Comparison of ENCODE assay signal across 22 mouse cellular contexts in the genomic region with DNA sequence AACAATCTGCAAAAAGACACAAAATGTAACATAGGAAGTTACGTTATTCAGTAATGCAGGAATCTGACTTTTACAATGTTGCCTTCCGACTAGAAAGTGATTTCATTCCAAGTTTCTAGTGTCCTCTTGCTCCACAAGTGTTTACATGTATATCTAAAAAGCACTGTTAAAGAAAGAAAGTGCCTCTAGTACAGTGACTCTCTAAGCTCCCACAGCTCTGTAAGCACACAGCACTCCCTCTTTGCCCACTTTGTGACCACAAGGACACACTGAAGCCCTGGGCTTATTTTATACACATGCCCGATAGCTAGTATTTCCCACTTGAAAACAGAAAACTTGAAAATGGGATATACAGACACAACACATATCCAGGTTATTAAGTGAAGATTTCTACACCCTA. TPM values are rescaled to one million over a fixed set of nuclear protein-coding genes. Genes with fewer than 3 reads are reported as not detected.
A peak's percentile ranks its signal among the peaks of the same experiment; 100 is the strongest.
DNase-seq lines count a peak whose midpoint lies in the region; ATAC-seq and TF ChIP-seq lines count a peak whose summit lies in the region.
"Had no signal": no experiment of that assay in that cellular context is flagged by ENCODE, and none has a peak within 500 bp of the region (broad histone marks: within the 10 kb centered on the region; RNA-seq: fewer than 3 reads in every experiment).

No protein-coding gene starts in this region.

- no peaks in the 10 kb centered on the region for H3K27me3 ChIP-seq in lung, postnatal 0 days (replicated peaks; ENCODE audit: insufficient read depth, low read length)
- H3K27me3 ChIP-seq in kidney, embryonic 16.5 days (ENCODE audit: insufficient read depth, low read length) = no peaks in the 10 kb centered on the region
- H3K27me3 ChIP-seq: embryonic facial prominence, embryonic 13.5 days; embryonic facial prominence, embryonic 15.5 days; forebrain, embryonic 12.5 days had no signal

- no peaks in the 10 kb centered on the region; the same call in 1 of the 2 replicates for H3K36me3 ChIP-seq in lung, postnatal 0 days (ENCODE audit: insufficient read depth, low read length)
- no peaks in the 10 kb centered on the region for H3K36me3 ChIP-seq in kidney, embryonic 16.5 days (ENCODE audit: insufficient read depth, low read length)

- WGBS in lung, postnatal 0 days = 50% methylated on average over 3 of the region's 3 CpGs
- 83% methylated on average over 3 of the region's 3 CpGs for WGBS in kidney, embryonic 16.5 days

- no peaks in the 10 kb centered on the region for H3K4me1 ChIP-seq in lung, postnatal 0 days (ENCODE audit: insufficient read depth, low read depth, low read length)
- H3K4me1 ChIP-seq in kidney, embryonic 16.5 days (ENCODE audit: insufficient read depth, low read length) = peaks cover 8% of the 10 kb centered on the region
- H3K4me1 ChIP-seq: embryonic facial prominence, embryonic 13.5 days; embryonic facial prominence, embryonic 15.5 days; forebrain, embryonic 10.5 days; forebrain, embryonic 12.5 days had no signal

- H3K4me2 ChIP-seq in lung, postnatal 0 days (replicated peaks; ENCODE audit: low read depth, low read length) = no peak overlapping the region
- H3K4me2 ChIP-seq in kidney, embryonic 16.5 days (replicated peaks; ENCODE audit: low read depth, low read length) = no peak overlapping the region
- H3K4me2 ChIP-seq: embryonic facial prominence, embryonic 13.5 days; embryonic facial prominence, embryonic 15.5 days; forebrain, embryonic 12.5 days had no signal

- peak; percentile 89 for ATAC-seq in lung, postnatal 0 days
- ATAC-seq in kidney, embryonic 16.5 days (ENCODE audit: low FRiP score, low TSS enrichment) = no peak
- ATAC-seq: forebrain, embryonic 14.5 days; forebrain, embryonic 16.5 days had no signal

- 0 out of 2 replicates have a peak, but pooled peaks have one; percentile 29 for TF ChIP-seq EP300 in lung, postnatal 0 days (IDR thresholded peaks at IDR 0.05)

- DNase-seq in lung, postnatal 0 days (ENCODE audit: low spot score) = peak; percentile 84
- no peak for DNase-seq in lung, postnatal 4 days
- peak; percentile 49 for DNase-seq in lung, postnatal 25 days (ENCODE audit: low spot score)
- DNase-seq in lung, postnatal 36 days = peak; percentile 49
- DNase-seq: adrenal gland, adult 2 months; adrenal gland, postnatal 10 days; adrenal gland, postnatal 25 days; cerebellum, adult 11 months; cerebellum, adult 18-20 months; cerebellum, adult 8-10 months; cerebellum, adult 9-11 months; cerebellum, postnatal 14 days; cerebellum, postnatal 36 days; embryo, embryonic 11 days had no signal

- no peak overlapping the region for H3K4me3 ChIP-seq in lung, postnatal 0 days (ENCODE audit: low read depth, low read length)
- H3K4me3 ChIP-seq in kidney, embryonic 16.5 days (ENCODE audit: low read length) = no peak overlapping the region
- H3K4me3 ChIP-seq: embryonic facial prominence, embryonic 13.5 days; embryonic facial prominence, embryonic 15.5 days; erythroblast, embryonic 14.5 days; forebrain, embryonic 10.5 days; forebrain, embryonic 12.5 days had no signal

- TF ChIP-seq CTCF in lung, postnatal 0 days (IDR thresholded peaks at IDR 0.05) = no peak

- H3K9me3 ChIP-seq in lung, postnatal 0 days (ENCODE audit: low read length) = no peaks in the 10 kb centered on the region
- no peaks in the 10 kb centered on the region for H3K9me3 ChIP-seq in kidney, embryonic 16.5 days (ENCODE audit: low read length)
- H3K9me3 ChIP-seq: embryonic facial prominence, embryonic 13.5 days; embryonic facial prominence, embryonic 15.5 days; forebrain, embryonic 10.5 days; forebrain, embryonic 12.5 days had no signal

- H3K9ac ChIP-seq in lung, postnatal 0 days (replicated peaks; ENCODE audit: low read depth) = no peak overlapping the region
- no peak overlapping the region for H3K9ac ChIP-seq in kidney, embryonic 16.5 days (replicated peaks; ENCODE audit: low read length)
- H3K9ac ChIP-seq: embryonic facial prominence, embryonic 13.5 days; embryonic facial prominence, embryonic 15.5 days; forebrain, embryonic 12.5 days had no signal

- H3K27ac ChIP-seq in lung, postnatal 0 days (ENCODE audit: low read length) = no peak overlapping the region
- H3K27ac ChIP-seq in kidney, embryonic 16.5 days (ENCODE audit: low read length) = no peak overlapping the region
- H3K27ac ChIP-seq: embryonic facial prominence, embryonic 13.5 days; embryonic facial prominence, embryonic 15.5 days; forebrain, embryonic 10.5 days; forebrain, embryonic 12.5 days had no signal

RNA-seq across cellular contexts. Expression of gene Rad18, which starts 8.5 kb away (rescaled TPM):
- polyA plus RNA-seq in lung, postnatal 0 days (2015; fragmentation: Nextera tagmentation; extraction: Ambion mirVana) = 7.6 and 8.1 TPM in 2 replicates
- 40.8 and 42.5 TPM in 2 replicates for polyA plus RNA-seq in kidney, embryonic 16.5 days (2015; fragmentation: Nextera tagmentation; extraction: Ambion mirVana)

Comparison
In these comparisons a context has a peak if more than half of its experiments do, and no peak if none do; other contexts are left out.
1. DNase-seq: peak in lung, postnatal 0 days (single experiment), lung, postnatal 25 days (single experiment) and lung, postnatal 36 days (single experiment); none in lung, postnatal 4 days (0 of 2).